27 mouse cellular contexts compared by ENCODE assay signal in the genomic region with DNA sequence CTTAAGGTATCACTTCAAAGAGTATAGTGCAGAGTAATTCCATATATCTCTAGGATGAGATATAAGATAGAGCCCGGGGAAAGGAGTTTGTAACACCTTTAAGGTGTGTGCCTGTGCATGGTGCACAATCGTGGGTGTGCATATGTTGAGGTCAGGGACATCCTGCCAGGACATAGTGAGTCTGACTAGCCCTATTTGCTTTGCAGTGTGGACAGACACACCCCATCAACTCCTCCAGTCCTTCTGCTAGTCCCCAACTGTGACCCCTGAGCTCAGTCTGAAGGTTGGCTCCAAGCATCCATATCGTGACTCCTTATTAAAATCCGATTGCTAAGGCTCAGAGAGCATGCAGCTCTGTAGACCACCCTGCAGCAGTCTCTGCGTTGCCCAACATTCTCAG. TPM values are rescaled to one million over a fixed set of nuclear protein-coding genes. Genes with fewer than 3 reads are reported as not detected.
DNase-seq lines count a peak whose midpoint lies in the region; ATAC-seq and TF ChIP-seq lines count a peak whose summit lies in the region.
"Had no signal": no experiment of that assay in that cellular context is flagged by ENCODE, and none has a peak within 500 bp of the region (broad histone marks: within the 10 kb centered on the region; RNA-seq: fewer than 3 reads in every experiment).

No protein-coding gene starts in this region.

- TF ChIP-seq EP300 in stomach, postnatal 0 days (optimal IDR thresholded peaks at IDR 0.05), result no peak

- H3K4me2 ChIP-seq in midbrain, embryonic 14.5 days (ENCODE audit: low read length), result no peak overlapping the region
- H3K4me2 ChIP-seq in midbrain, embryonic 13.5 days (replicated peaks), result no peak overlapping the region
- no peak overlapping the region for H3K4me2 ChIP-seq in intestine, embryonic 16.5 days (ENCODE audit: low read depth, low read length)
- H3K4me2 ChIP-seq in stomach, postnatal 0 days (replicated peaks; ENCODE audit: low read depth), result no peak overlapping the region
- H3K4me2 ChIP-seq: embryonic facial prominence, embryonic 13.5 days; forebrain, embryonic 12.5 days; forebrain, embryonic 15.5 days; heart, embryonic 12.5 days; heart, embryonic 15.5 days; hindbrain, embryonic 13.5 days had no signal

- no peaks in the 10 kb centered on the region for H3K9me3 ChIP-seq in midbrain, embryonic 14.5 days (ENCODE audit: control insufficient read depth, low read length)
- no peaks in the 10 kb centered on the region for H3K9me3 ChIP-seq in midbrain, embryonic 13.5 days
- no peaks in the 10 kb centered on the region for H3K9me3 ChIP-seq in intestine, embryonic 16.5 days (ENCODE audit: control insufficient read depth, low read length)
- H3K9me3 ChIP-seq in stomach, postnatal 0 days (ENCODE audit: control insufficient read depth, low read length), result no peaks in the 10 kb centered on the region
- H3K9me3 ChIP-seq: embryonic facial prominence, embryonic 10.5 days; embryonic facial prominence, embryonic 13.5 days; forebrain, embryonic 12.5 days; forebrain, embryonic 15.5 days; heart, embryonic 12.5 days; heart, embryonic 15.5 days; hindbrain, embryonic 10.5 days; hindbrain, embryonic 13.5 days had no signal

- DNase-seq in midbrain, embryonic 14.5 days, result no peak
- DNase-seq in stomach, postnatal 0 days (ENCODE audit: low spot score), result no peak
- no peak for DNase-seq in layer of hippocampus, adult 9-10 months (ENCODE audit: low spot score)
- DNase-seq: adrenal gland, adult 8-10 months; adrenal gland, postnatal 25 days; cerebellum, adult 11-12 months; cerebellum, adult 8-10 months; cerebellum, postnatal 10 days; cerebellum, postnatal 36 days; embryo, embryonic 11 days; gastrocnemius, postnatal 25 days; heart, adult 18-20 months; heart, postnatal 10 days; heart, postnatal 36 days had no signal

- H3K36me3 ChIP-seq in midbrain, embryonic 14.5 days (ENCODE audit: control insufficient read depth, insufficient read depth, low read length), result no peaks in the 10 kb centered on the region
- no peaks in the 10 kb centered on the region for H3K36me3 ChIP-seq in midbrain, embryonic 13.5 days
- no peaks in the 10 kb centered on the region for H3K36me3 ChIP-seq in intestine, embryonic 16.5 days (ENCODE audit: control insufficient read depth, insufficient read depth, low read length)
- no peaks in the 10 kb centered on the region for H3K36me3 ChIP-seq in stomach, postnatal 0 days (ENCODE audit: control insufficient read depth, insufficient read depth, low read length)
- H3K36me3 ChIP-seq: embryonic facial prominence, embryonic 10.5 days; embryonic facial prominence, embryonic 13.5 days; forebrain, embryonic 12.5 days; forebrain, embryonic 15.5 days; heart, embryonic 12.5 days; heart, embryonic 15.5 days; hindbrain, embryonic 10.5 days; hindbrain, embryonic 13.5 days had no signal

- no peaks in the 10 kb centered on the region for H3K4me1 ChIP-seq in midbrain, embryonic 14.5 days (ENCODE audit: control insufficient read depth, insufficient read depth, low read length)
- no peaks in the 10 kb centered on the region for H3K4me1 ChIP-seq in midbrain, embryonic 13.5 days (replicated peaks)
- H3K4me1 ChIP-seq in intestine, embryonic 16.5 days (ENCODE audit: control insufficient read depth, insufficient read depth, low read length), result peaks cover 12% of the 10 kb centered on the region
- no peaks in the 10 kb centered on the region for H3K4me1 ChIP-seq in stomach, postnatal 0 days (replicated peaks; ENCODE audit: control insufficient read depth, insufficient read depth)
- H3K4me1 ChIP-seq: embryonic facial prominence, embryonic 10.5 days; embryonic facial prominence, embryonic 13.5 days; forebrain, embryonic 12.5 days; forebrain, embryonic 15.5 days; heart, embryonic 12.5 days; heart, embryonic 15.5 days; hindbrain, embryonic 10.5 days; hindbrain, embryonic 13.5 days had no signal

- no peaks in the 10 kb centered on the region for H3K27me3 ChIP-seq in midbrain, embryonic 14.5 days (ENCODE audit: control insufficient read depth, insufficient read depth, low read length)
- no peaks in the 10 kb centered on the region for H3K27me3 ChIP-seq in midbrain, embryonic 13.5 days
- H3K27me3 ChIP-seq in intestine, embryonic 16.5 days (replicated peaks; ENCODE audit: control insufficient read depth, insufficient read depth, low read length), result no peaks in the 10 kb centered on the region
- H3K27me3 ChIP-seq in stomach, postnatal 0 days (ENCODE audit: control insufficient read depth, insufficient read depth, low read length), result no peaks in the 10 kb centered on the region
- H3K27me3 ChIP-seq: embryonic facial prominence, embryonic 13.5 days; forebrain, embryonic 12.5 days; forebrain, embryonic 15.5 days; heart, embryonic 12.5 days; heart, embryonic 15.5 days; hindbrain, embryonic 13.5 days had no signal

- no peak overlapping the region for H3K9ac ChIP-seq in midbrain, embryonic 14.5 days (replicated peaks; ENCODE audit: low read length)
- no peak overlapping the region for H3K9ac ChIP-seq in midbrain, embryonic 13.5 days (replicated peaks)
- no peak overlapping the region for H3K9ac ChIP-seq in intestine, embryonic 16.5 days (ENCODE audit: low read depth, low read length)
- no peak overlapping the region for H3K9ac ChIP-seq in stomach, postnatal 0 days (ENCODE audit: low read length)
- H3K9ac ChIP-seq: embryonic facial prominence, embryonic 13.5 days; forebrain, embryonic 12.5 days; forebrain, embryonic 15.5 days; heart, embryonic 12.5 days; heart, embryonic 15.5 days; hindbrain, embryonic 13.5 days had no signal

- H3K27ac ChIP-seq in midbrain, embryonic 14.5 days (replicated peaks; ENCODE audit: low read depth, low read length), result no peak overlapping the region
- H3K27ac ChIP-seq in midbrain, embryonic 13.5 days, result no peak overlapping the region
- H3K27ac ChIP-seq in intestine, embryonic 16.5 days (ENCODE audit: low read length), result peak overlapping the region; percentile 43; the same call in 1 of the 2 replicates
- H3K27ac ChIP-seq in stomach, postnatal 0 days (replicated peaks), result no peak overlapping the region
- H3K27ac ChIP-seq: embryonic facial prominence, embryonic 10.5 days; embryonic facial prominence, embryonic 13.5 days; forebrain, embryonic 12.5 days; forebrain, embryonic 15.5 days; heart, embryonic 15.5 days; hindbrain, embryonic 10.5 days; hindbrain, embryonic 13.5 days had no signal

- ATAC-seq in midbrain, embryonic 14.5 days (ENCODE audit: low FRiP score, low TSS enrichment), result peak; percentile 26; the same call in 1 of the 2 replicates
- no peak for ATAC-seq in midbrain, embryonic 13.5 days
- ATAC-seq in intestine, embryonic 16.5 days, result peak; percentile 50
- peak; percentile 82 for ATAC-seq in stomach, postnatal 0 days (ENCODE audit: low FRiP score, low TSS enrichment)
- no peak for ATAC-seq in activated CD4-positive, CD25-positive, alpha-beta regulatory T cell, adult 4 months
- ATAC-seq: CD4-positive, CD25-positive, alpha-beta regulatory T cell, adult 4 months; forebrain, embryonic 15.5 days had no signal

- TF ChIP-seq CTCF in stomach, postnatal 0 days (IDR thresholded peaks at IDR 0.05; ENCODE audit: low read depth), result no peak

- WGBS in midbrain, embryonic 14.5 days, result 77% methylated on average over 5 of the region's 5 CpGs
- WGBS in midbrain, embryonic 13.5 days, result 77% methylated on average over 5 of the region's 5 CpGs
- 55% methylated on average over 5 of the region's 5 CpGs for WGBS in intestine, embryonic 16.5 days
- 53% methylated on average over 5 of the region's 5 CpGs for WGBS in stomach, postnatal 0 days

- H3K4me3 ChIP-seq in midbrain, embryonic 14.5 days (replicated peaks; ENCODE audit: low read depth, low read length), result no peak overlapping the region
- H3K4me3 ChIP-seq in midbrain, embryonic 13.5 days (replicated peaks), result no peak overlapping the region
- H3K4me3 ChIP-seq in intestine, embryonic 16.5 days (ENCODE audit: low read length), result no peak overlapping the region
- no peak overlapping the region for H3K4me3 ChIP-seq in stomach, postnatal 0 days (ENCODE audit: low read depth, low read length)
- H3K4me3 ChIP-seq: embryonic facial prominence, embryonic 10.5 days; embryonic facial prominence, embryonic 13.5 days; erythroblast, embryonic 14.5 days; forebrain, embryonic 12.5 days; forebrain, embryonic 15.5 days; heart, embryonic 12.5 days; heart, embryonic 15.5 days; hindbrain, embryonic 10.5 days; hindbrain, embryonic 13.5 days had no signal

RNA-seq across cellular contexts. Expression of gene Met, which starts 44.6 kb away (rescaled TPM):
- polyA plus RNA-seq in midbrain, embryonic 14.5 days (2014; fragmentation: Nextera tagmentation; extraction: Ambion mirVana), result 1.1 and 1.5 TPM in 2 replicates
- 0.89 TPM in 2 replicates for polyA plus RNA-seq in midbrain, embryonic 13.5 days (2015; fragmentation: Nextera tagmentation; extraction: Ambion mirVana)
- 10.5 and 14.1 TPM in 2 replicates for polyA plus RNA-seq in intestine, embryonic 16.5 days (2015; fragmentation: Nextera tagmentation; extraction: Ambion mirVana)
- polyA plus RNA-seq in stomach, postnatal 0 days (2015; fragmentation: Nextera tagmentation; extraction: Ambion mirVana), result 4.0 and 4.5 TPM in 2 replicates
- polyA plus RNA-seq in activated CD4-positive, CD25-positive, alpha-beta regulatory T cell, adult 4 months (2017; shearing (Covaris generic)), result not detected
- polyA plus RNA-seq: erythroblast, embryonic 14.5 days had no signal

Comparison
In these comparisons a context has a peak if more than half of its experiments do, and no peak if none do; other contexts are left out.
1. ATAC-seq: peak in midbrain, embryonic 14.5 days (single experiment), intestine, embryonic 16.5 days (single experiment) and stomach, postnatal 0 days (single experiment); none in midbrain, embryonic 13.5 days (single experiment) and activated CD4-positive, CD25-positive, alpha-beta regulatory T cell, adult 4 months (single experiment).